ENCODE assay signal across 16 mouse cellular contexts in genomic region chr6:47983936-47984335, GRCm38 (mm10). TPM values are rescaled to one million over a fixed set of nuclear protein-coding genes. Genes with fewer than 3 reads are reported as not detected.
DNase-seq lines count a peak whose midpoint lies in the region; ATAC-seq and TF ChIP-seq lines count a peak whose summit lies in the region.
"Had no signal": no experiment of that assay in that cellular context is flagged by ENCODE, and none has a peak within 500 bp of the region (broad histone marks: within the 10 kb centered on the region; RNA-seq: fewer than 3 reads in every experiment).

No protein-coding gene starts in this region.

- H3K27ac ChIP-seq in intestine, embryonic 16.5 days (ENCODE audit: low read length): no peak overlapping the region
- H3K27ac ChIP-seq in stomach, postnatal 0 days (replicated peaks): no peak overlapping the region
- H3K27ac ChIP-seq: heart, adult 2 months; hindbrain, embryonic 10.5 days; midbrain, embryonic 10.5 days had no signal

- ATAC-seq in intestine, embryonic 16.5 days: peak; percentile 59; the same call in 1 of the 2 replicates
- peak; percentile 52; the same call in 1 of the 2 replicates for ATAC-seq in stomach, postnatal 0 days (ENCODE audit: low FRiP score, low TSS enrichment)
- ATAC-seq in frontal cortex, adult (ENCODE audit: low TSS enrichment): no peak
- ATAC-seq in erythroblast, adult 5-6 weeks (replicated peaks; ENCODE audit: low FRiP score, poor library complexity, severe bottlenecking): no peak
- ATAC-seq: forebrain, embryonic 16.5 days; inflammation-experienced regulatory T-cells, adult 6 months had no signal

- no peak for TF ChIP-seq EP300 in stomach, postnatal 0 days (optimal IDR thresholded peaks at IDR 0.05)

- no peaks in the 10 kb centered on the region for H3K27me3 ChIP-seq in intestine, embryonic 16.5 days (replicated peaks; ENCODE audit: control insufficient read depth, insufficient read depth, low read length)
- H3K27me3 ChIP-seq in stomach, postnatal 0 days (ENCODE audit: control insufficient read depth, insufficient read depth, low read length): no peaks in the 10 kb centered on the region

- H3K4me1 ChIP-seq in intestine, embryonic 16.5 days (ENCODE audit: control insufficient read depth, insufficient read depth, low read length): no peaks in the 10 kb centered on the region
- no peaks in the 10 kb centered on the region for H3K4me1 ChIP-seq in stomach, postnatal 0 days (replicated peaks; ENCODE audit: control insufficient read depth, insufficient read depth)

- WGBS in intestine, embryonic 16.5 days: 15% methylated on average over 2 of the region's 2 CpGs
- WGBS in stomach, postnatal 0 days: 10% methylated on average over 2 of the region's 2 CpGs

- H3K4me3 ChIP-seq in intestine, embryonic 16.5 days (ENCODE audit: low read length): no peak overlapping the region
- no peak overlapping the region for H3K4me3 ChIP-seq in stomach, postnatal 0 days (ENCODE audit: low read depth, low read length)
- H3K4me3 ChIP-seq: heart, adult 2 months; hindbrain, embryonic 10.5 days; midbrain, embryonic 10.5 days had no signal

- no peak overlapping the region for H3K4me2 ChIP-seq in intestine, embryonic 16.5 days (ENCODE audit: low read depth, low read length)
- H3K4me2 ChIP-seq in stomach, postnatal 0 days (replicated peaks; ENCODE audit: low read depth): no peak overlapping the region
- H3K4me2 ChIP-seq: lung, embryonic 14.5 days had no signal

- H3K9ac ChIP-seq in intestine, embryonic 16.5 days (ENCODE audit: low read depth, low read length): no peak overlapping the region
- H3K9ac ChIP-seq in stomach, postnatal 0 days (ENCODE audit: low read length): no peak overlapping the region
- H3K9ac ChIP-seq: lung, embryonic 14.5 days had no signal

- TF ChIP-seq CTCF in stomach, postnatal 0 days (IDR thresholded peaks at IDR 0.05; ENCODE audit: low read depth): no peak

- DNase-seq in lung, adult 18-20 months: peak; percentile 26 to 56
- DNase-seq in lung, postnatal 14 days: no peak
- DNase-seq in R1 (ENCODE audit: low read depth, low spot score): peak; percentile 82
- DNase-seq in stomach, postnatal 0 days (ENCODE audit: low spot score): peak; percentile 29
- DNase-seq: adrenal gland, adult 8-10 months; heart, adult 2 months; left cerebral cortex, postnatal 4 days; lung, embryonic 14.5 days; thymus, adult 18-20 months had no signal

- H3K36me3 ChIP-seq in intestine, embryonic 16.5 days (ENCODE audit: control insufficient read depth, insufficient read depth, low read length): no peaks in the 10 kb centered on the region
- no peaks in the 10 kb centered on the region for H3K36me3 ChIP-seq in stomach, postnatal 0 days (ENCODE audit: control insufficient read depth, insufficient read depth, low read length)
- H3K36me3 ChIP-seq: hindbrain, embryonic 10.5 days; midbrain, embryonic 10.5 days had no signal

- no peaks in the 10 kb centered on the region for H3K9me3 ChIP-seq in intestine, embryonic 16.5 days (ENCODE audit: control insufficient read depth, low read length)
- H3K9me3 ChIP-seq in stomach, postnatal 0 days (ENCODE audit: control insufficient read depth, low read length): no peaks in the 10 kb centered on the region
- H3K9me3 ChIP-seq: hindbrain, embryonic 10.5 days; midbrain, embryonic 10.5 days had no signal

RNA-seq across cellular contexts. Expression of gene Zfp956, which starts 30.7 kb away (rescaled TPM):
- 8.8 and 9.3 TPM in 2 replicates for polyA plus RNA-seq in intestine, embryonic 16.5 days (2015; fragmentation: Nextera tagmentation; extraction: Ambion mirVana)
- 3.9 and 4.5 TPM in 2 replicates for polyA plus RNA-seq in stomach, postnatal 0 days (2015; fragmentation: Nextera tagmentation; extraction: Ambion mirVana)
- 0.19 and 1.0 TPM in 2 replicates for total RNA-seq in erythroblast, adult 5-6 weeks (2015; ENCODE audit: low replicate concordance)
- total RNA-seq in erythroblast, adult 5-6 weeks (2017; ENCODE audit: low replicate concordance): 0.98 and 1.8 TPM in 2 replicates

Comparison
In these comparisons a context has a peak if more than half of its experiments do, and no peak if none do; other contexts are left out.
1. ATAC-seq: peak in intestine, embryonic 16.5 days (single experiment) and stomach, postnatal 0 days (single experiment); none in frontal cortex, adult (single experiment) and erythroblast, adult 5-6 weeks (single experiment).